Mouse (Mus musculus) forebrain, embryonic 13.5 days (tissue): ENCODE results near the gene Palld. TPM values are rescaled to one million over a fixed set of nuclear protein-coding genes. Genes with fewer than 3 reads are reported as not detected.

Experiments used
- ATAC-seq: fragments of 200-750 bp; cut with Nextera tagmentation; 2 replicates; pipeline ENCODE4 v1.8.0; 2017
- H3K27ac ChIP-seq: fragments of 300-500 bp; sonication (generic); 2 replicates; pipeline ENCODE4 v1.5.1; 2015; ENCODE audit warnings: inconsistent platforms, mild to moderate bottlenecking, moderate library complexity
- H3K27me3 ChIP-seq: fragments of 300-500 bp; sonication (generic); 2 replicates; pipeline ENCODE4 v1.6.1; 2015; ENCODE audit warnings: mild to moderate bottlenecking, inconsistent platforms
- H3K36me3 ChIP-seq: fragments of 300-500 bp; sonication (generic); 2 replicates; pipeline ENCODE4 v1.6.1; 2015; ENCODE audit warnings: mild to moderate bottlenecking, inconsistent platforms; ENCODE audit not compliant: poor library complexity, severe bottlenecking
- H3K4me1 ChIP-seq: fragments of 300-500 bp; sonication (generic); 2 replicates; pipeline ENCODE4 v1.6.1; 2015; ENCODE audit warnings: inconsistent platforms
- H3K4me2 ChIP-seq: fragments of 300-500 bp; sonication (generic); 2 replicates; pipeline ENCODE4 v1.6.1; 2015; ENCODE audit warnings: inconsistent platforms, mild to moderate bottlenecking, moderate library complexity
- H3K4me3 ChIP-seq: fragments of 300-500 bp; sonication (generic); 2 replicates; pipeline ENCODE4 v1.5.1; 2015; ENCODE audit warnings: mild to moderate bottlenecking, inconsistent platforms
- H3K9ac ChIP-seq: fragments of 300-500 bp; sonication (generic); 2 replicates; pipeline ENCODE4 v1.6.1; 2015; ENCODE audit warnings: mild to moderate bottlenecking, inconsistent platforms
- H3K9me3 ChIP-seq: fragments of 300-500 bp; sonication (generic); replicated peaks from 2 replicates; pipeline ENCODE4 v1.6.1; 2016; ENCODE audit warnings: inconsistent platforms
- WGBS: fragments of 180-500 bp; shearing (Covaris S2); methylation state at CpG from one replicate; pipeline ENCODE4 v1.1.7; 2015; 5-methylcytosine and 5-hydroxymethylcytosine counted together
- polyA plus RNA-seq: library from polyadenylated mRNA; unstranded; fragments of >200 nt; fragmentation: Nextera tagmentation; extraction: Ambion mirVana; gene quantifications from 2 replicates; pipeline ENCODE4 v1.2.1, GENCODE M21; 2015

The Palld gene
- polyA plus RNA-seq, 1 experiment from 2014 or later: 30.2 TPM

DNA sequence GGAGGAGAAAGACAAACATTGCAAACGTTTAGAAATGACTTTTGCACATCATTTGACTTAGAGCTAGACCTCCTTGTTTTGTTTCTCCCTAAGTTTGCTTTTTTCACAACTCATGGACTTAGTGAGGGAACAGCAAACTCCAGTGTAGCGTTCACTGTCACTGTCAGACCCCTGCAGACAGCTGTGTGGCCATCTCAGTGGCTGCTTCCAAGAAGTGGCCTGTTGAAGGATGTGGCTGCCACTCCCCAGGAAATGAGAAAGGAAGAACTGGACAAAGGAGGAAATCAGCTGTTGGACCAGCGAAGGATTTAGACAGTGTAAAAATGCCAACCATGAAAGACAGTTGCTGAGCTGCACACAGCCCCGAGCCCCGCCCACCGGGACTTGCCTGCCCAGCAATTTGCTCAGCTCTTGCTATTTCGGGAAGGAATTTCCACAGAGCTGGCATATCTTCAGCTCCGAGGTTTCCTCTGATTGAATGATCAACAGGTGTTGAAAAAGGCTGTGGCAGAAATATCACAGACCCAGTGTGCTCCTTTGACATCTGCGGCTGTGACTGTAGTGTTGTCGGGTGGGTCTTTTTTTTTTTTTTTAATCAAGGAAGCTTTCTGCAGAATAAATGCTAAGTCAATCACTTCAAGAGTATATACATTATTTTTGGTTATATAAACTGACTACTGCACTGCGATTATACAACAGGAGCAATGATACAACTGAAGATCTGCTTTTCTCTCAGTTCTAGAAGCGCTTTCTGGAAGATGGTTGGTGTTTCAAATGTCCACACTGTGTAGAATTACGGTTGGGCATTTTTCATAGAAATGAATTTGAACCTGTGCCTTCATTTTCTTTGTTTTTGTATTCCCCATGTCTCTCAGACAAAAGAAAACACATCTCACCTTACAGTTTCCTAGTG is 6.1 kb upstream of the Palld start:
- WGBS: 80% methylated on average over 13 of the region's 13 CpGs

DNA sequence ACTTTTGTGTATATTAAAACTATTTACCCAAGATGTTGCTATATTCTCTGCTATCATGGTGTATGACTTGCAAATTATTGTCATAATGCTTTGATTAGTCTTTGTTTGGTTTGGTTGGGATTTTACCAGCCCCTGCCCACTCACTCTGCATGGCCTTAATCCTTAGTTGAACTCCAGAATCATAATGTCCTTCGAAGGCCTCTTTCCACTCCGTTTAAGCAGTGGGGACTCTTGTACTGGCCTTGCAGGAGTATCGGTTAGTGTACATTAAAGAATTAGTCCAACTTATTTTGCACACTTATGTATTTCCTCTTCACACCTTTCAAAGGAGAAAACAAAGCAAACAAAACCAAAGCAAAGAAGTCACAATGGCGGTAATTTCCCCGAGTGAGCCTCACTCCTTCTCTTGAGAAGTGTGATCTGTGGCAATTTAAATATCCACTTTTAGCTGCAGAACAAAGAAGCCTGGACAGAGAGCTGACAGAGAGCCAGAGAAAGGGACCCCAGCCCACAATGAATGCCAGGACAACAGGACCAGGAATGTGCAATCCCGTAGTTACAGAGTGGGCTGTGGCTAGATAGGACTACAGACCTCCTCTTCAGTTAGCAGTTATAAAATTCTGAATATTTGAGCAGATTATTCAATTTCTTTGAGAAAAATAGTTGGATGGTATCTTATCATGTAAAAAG is 1.3 kb downstream of the Palld start:
- no peak overlapping the region for H3K4me2 ChIP-seq
- no peak overlapping the region for H3K4me3 ChIP-seq
- H3K9ac ChIP-seq: no peak overlapping the region
- H3K36me3 ChIP-seq: no peaks in the 10 kb centered on the region
- WGBS: 25% methylated on average over 6 of the region's 6 CpGs
- no peak for ATAC-seq
- no peaks in the 10 kb centered on the region for H3K4me1 ChIP-seq
- H3K27ac ChIP-seq: no peak overlapping the region
- no peaks in the 10 kb centered on the region for H3K9me3 ChIP-seq
- H3K27me3 ChIP-seq: no peaks in the 10 kb centered on the region

More for the DNA sequence above, 6.1 kb upstream of the Palld start:
- Histone ChIP-seq H3K27me3 (no peaks in the 10 kb centered on the region), H3K4me2 (no peak overlapping the region), H3K36me3 (no peaks in the 10 kb centered on the region), H3K27ac (no peak overlapping the region), H3K4me3 (no peak overlapping the region), H3K9ac (no peak overlapping the region), H3K9me3 (no peaks in the 10 kb centered on the region), H3K4me1 (no peaks in the 10 kb centered on the region)
- no peak for ATAC-seq

DNA sequence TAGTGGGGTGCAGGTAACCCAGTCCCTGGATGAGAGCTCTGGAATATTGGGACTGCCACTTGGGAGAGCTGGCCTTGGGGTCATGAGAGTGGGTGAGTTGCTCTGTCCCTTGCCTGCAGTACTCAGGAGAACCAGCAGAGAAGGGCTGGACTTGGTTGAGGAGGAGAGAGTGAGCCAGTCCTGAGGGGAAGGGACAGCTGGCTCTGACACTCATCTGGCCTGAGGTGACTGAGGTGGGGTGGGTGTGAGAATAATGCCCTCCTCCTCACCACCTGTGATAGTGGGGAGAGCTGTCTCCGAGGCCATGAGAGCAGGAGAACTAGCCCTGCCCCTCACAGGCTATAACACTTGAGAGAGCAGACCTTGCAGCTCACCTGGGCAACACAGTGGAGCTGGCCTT is 5.1 kb downstream of the Palld start:
- ATAC-seq: no peak
- Histone ChIP-seq H3K4me1 (no peaks in the 10 kb centered on the region), H3K9ac (no peak overlapping the region), H3K4me2 (no peak overlapping the region), H3K27me3 (no peaks in the 10 kb centered on the region), H3K4me3 (no peak overlapping the region), H3K27ac (no peak overlapping the region), H3K36me3 (no peaks in the 10 kb centered on the region), H3K9me3 (no peaks in the 10 kb centered on the region)
- 75% methylated on average over 1 of the region's 1 CpGs for WGBS

DNA sequence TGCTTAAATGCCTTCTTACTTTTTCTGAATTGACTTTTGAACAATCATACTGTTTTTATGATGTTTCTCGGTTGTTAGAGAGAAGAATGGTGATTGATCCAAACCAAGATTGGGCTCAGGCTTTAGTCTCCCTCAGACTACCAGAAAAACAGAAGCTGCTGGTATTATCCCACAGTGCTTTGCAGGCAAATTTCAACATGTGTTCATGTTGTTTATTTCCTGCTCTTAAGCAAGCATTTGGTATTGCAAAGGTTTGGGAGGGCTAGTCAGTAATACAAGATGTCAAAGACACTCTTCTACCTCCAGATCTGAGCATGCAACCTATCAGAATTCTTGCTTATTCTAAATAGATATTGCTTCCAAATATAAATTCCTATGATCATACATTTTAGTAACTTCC is 5.7 kb downstream of the Palld start:
- 89% methylated on average over 1 of the region's 1 CpGs for WGBS
- Histone ChIP-seq H3K27me3 (no peaks in the 10 kb centered on the region), H3K4me3 (no peak overlapping the region), H3K4me1 (no peaks in the 10 kb centered on the region), H3K36me3 (no peaks in the 10 kb centered on the region), H3K9me3 (no peaks in the 10 kb centered on the region), H3K9ac (no peak overlapping the region), H3K27ac (no peak overlapping the region), H3K4me2 (no peak overlapping the region)
- no peak for ATAC-seq

DNA sequence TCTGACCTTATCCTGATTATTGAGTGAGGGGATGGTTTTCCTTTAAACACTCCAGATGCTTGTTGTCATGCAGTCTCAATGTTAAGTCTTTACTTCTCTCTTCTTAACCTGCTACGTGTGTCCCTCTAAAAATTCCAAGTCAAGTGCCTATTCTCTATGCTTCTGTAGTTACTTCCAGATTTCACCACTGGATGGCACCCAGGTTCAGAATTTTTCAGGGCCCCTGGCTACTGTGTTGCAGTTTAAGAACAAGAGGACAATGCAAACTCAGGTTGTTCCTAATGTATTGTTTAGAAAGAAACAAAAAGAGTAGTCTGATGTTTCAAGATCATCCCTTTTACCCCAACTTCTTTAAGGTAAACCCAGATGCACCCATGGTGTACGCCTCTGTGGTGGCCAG is 8.4 kb downstream of the Palld start:
- Histone ChIP-seq H3K4me1 (no peaks in the 10 kb centered on the region), H3K36me3 (no peaks in the 10 kb centered on the region), H3K4me3 (no peak overlapping the region), H3K9me3 (no peaks in the 10 kb centered on the region), H3K9ac (no peak overlapping the region), H3K27ac (no peak overlapping the region), H3K4me2 (no peak overlapping the region), H3K27me3 (no peaks in the 10 kb centered on the region)
- WGBS: 47% methylated on average over 2 of the region's 2 CpGs
- 0 out of 2 replicates have a peak, but pooled peaks have one; percentile 62 for ATAC-seq

DNA sequence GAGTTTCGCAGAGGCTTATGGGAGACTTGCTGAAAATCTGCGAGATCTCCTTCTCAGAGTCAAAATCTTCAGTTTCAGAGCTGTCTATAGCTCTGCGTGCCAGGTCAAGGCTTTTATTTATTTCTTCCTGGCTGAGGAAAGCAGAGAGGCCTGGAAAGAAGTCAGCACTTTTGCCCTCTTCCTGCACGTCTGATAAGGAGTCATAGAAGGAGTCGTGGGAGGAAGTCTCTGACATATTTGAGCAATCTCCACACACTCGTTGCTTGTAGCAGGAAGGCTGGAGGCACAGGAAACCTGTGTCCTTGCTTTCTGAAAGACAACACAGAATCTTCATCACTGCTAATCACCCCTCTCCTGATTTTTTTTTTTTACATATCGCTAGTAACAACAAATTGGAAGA is 24.9 kb downstream of the Palld start:
- Histone ChIP-seq H3K4me3 (no peak overlapping the region), H3K36me3 (no peaks in the 10 kb centered on the region), H3K27me3 (no peaks in the 10 kb centered on the region), H3K9ac (no peak overlapping the region), H3K9me3 (no peaks in the 10 kb centered on the region), H3K4me2 (no peak overlapping the region), H3K4me1 (no peaks in the 10 kb centered on the region), H3K27ac (no peak overlapping the region)
- ATAC-seq: no peak
- 88% methylated on average over 7 of the region's 7 CpGs for WGBS

DNA sequence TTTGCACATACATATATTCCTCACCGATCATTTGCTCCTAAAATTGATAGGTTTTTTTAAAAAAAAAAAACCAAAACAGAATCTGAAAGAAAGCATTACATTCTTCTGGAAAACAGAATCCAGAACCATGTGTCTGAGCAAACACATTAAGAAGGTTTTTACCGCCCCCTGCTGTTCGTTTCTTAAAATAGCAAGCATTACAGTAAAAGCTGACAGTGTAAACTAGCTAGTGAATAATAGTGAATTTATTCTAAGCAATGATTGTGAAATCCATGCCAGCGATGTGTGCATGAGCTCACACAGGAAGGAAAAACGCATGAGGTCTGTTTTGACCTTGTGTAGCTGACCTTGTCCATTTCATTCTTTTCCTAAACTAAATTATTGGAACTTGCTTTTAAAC is 27.2 kb downstream of the Palld start:
- H3K27me3 ChIP-seq: no peaks in the 10 kb centered on the region
- no peaks in the 10 kb centered on the region for H3K36me3 ChIP-seq
- H3K9me3 ChIP-seq: no peaks in the 10 kb centered on the region
- H3K27ac ChIP-seq: no peak overlapping the region
- H3K4me2 ChIP-seq: no peak overlapping the region
- no peak overlapping the region for H3K4me3 ChIP-seq
- ATAC-seq: peak; percentile 87
- 12% methylated on average over 5 of the region's 5 CpGs for WGBS
- no peaks in the 10 kb centered on the region for H3K4me1 ChIP-seq
- H3K9ac ChIP-seq: no peak overlapping the region

DNA sequence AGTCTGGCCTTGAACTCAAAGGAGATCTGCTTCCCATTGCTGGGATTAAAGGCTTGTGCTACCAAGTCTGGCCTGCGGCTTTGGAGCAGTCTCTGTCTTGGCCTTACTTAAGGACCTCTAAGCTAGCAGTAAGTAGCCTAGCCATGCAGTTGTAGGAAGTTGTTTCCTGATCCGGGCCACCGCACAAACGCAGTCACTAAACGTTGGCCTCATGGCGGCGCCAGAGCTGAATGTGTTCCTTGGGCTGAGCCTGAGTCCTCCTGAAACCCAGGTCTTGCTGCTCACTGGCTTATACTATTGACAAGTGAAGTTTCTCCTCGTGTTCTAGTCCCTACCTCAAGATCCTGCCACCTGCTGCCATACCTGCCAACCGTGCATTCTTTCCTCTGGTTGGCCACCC is 28.5 kb downstream of the Palld start:
- WGBS: 54% methylated on average over 9 of the region's 9 CpGs
- Histone ChIP-seq H3K9me3 (no peaks in the 10 kb centered on the region), H3K9ac (no peak overlapping the region), H3K4me1 (no peaks in the 10 kb centered on the region), H3K4me3 (no peak overlapping the region), H3K27ac (no peak overlapping the region), H3K27me3 (no peaks in the 10 kb centered on the region), H3K4me2 (no peak overlapping the region), H3K36me3 (no peaks in the 10 kb centered on the region)
- peak; percentile 22; the same call in 1 of the 2 replicates for ATAC-seq

DNA sequence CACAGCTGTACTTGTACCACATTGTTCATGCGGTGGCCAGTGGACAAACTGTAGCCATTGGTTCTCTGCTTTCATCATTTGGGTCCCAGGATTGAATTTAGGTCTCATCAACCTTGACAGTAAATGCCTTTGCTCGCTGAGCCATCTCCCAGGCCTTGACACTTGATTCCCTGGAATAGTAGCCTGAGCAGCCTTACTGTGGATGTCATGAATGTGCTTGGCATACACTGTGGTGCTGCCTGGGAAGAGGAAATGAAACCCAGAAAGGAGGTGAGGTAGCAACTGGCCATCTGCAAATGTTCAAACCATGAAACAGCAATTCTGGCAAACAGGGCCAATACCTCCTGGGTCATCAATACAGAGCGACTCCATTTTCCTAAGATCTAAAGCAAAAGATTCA is 34.0 kb downstream of the Palld start:
- Histone ChIP-seq H3K27me3 (no peaks in the 10 kb centered on the region), H3K4me2 (no peak overlapping the region), H3K4me1 (0 out of 2 replicates have a peak, but pooled peaks cover 3% of the 10 kb centered on the region), H3K9me3 (no peaks in the 10 kb centered on the region), H3K9ac (no peak overlapping the region), H3K36me3 (no peaks in the 10 kb centered on the region), H3K4me3 (no peak overlapping the region), H3K27ac (no peak overlapping the region)
- 93% methylated on average over 3 of the region's 3 CpGs for WGBS
- ATAC-seq: no peak

DNA sequence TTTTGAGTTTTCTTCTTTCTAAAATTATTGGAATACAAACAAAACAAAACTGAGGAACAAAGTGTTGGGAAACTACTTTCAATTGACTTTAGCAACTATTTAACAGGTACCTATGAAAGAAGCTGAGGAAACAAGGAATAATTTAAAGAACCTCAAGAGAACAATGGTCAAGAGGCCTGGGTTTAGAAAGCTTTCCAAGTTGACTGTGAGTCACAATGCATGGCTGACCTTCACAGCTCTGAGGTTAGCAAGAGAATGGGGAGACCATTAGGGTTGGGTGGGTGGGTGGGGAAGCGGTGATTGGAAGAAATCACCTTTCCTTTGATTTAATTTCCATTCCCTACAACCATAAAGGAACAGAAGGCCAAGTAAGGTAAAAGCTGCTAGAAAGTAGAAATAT is 35.6 kb downstream of the Palld start:
- Histone ChIP-seq H3K4me1 (0 out of 2 replicates have a peak, but pooled peaks cover 3% of the 10 kb centered on the region), H3K9ac (no peak overlapping the region), H3K36me3 (no peaks in the 10 kb centered on the region), H3K9me3 (no peaks in the 10 kb centered on the region), H3K4me2 (no peak overlapping the region), H3K27me3 (no peaks in the 10 kb centered on the region), H3K4me3 (no peak overlapping the region), H3K27ac (no peak overlapping the region)
- WGBS: 88% methylated on average over 1 of the region's 1 CpGs
- ATAC-seq: no peak

DNA sequence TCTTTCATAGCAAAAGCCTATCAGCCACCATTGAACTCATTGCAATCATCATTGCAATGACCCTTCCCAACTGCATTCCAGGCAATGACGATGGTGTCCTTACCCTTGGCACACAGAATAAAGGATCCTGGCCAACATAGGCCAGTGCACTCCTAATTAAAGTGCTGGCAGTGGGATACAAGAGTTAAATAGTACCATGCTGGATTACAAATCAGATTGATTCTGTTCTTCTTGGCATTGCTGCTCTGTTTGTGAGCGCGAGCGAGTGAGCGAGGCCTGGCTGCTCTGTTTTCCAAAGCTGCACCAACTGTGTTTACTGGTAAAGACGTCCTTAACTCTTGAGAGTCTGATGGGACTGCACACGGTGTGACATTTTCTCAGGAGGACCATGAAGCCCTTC is 37.1 kb downstream of the Palld start:
- Histone ChIP-seq H3K36me3 (no peaks in the 10 kb centered on the region), H3K27ac (no peak overlapping the region), H3K4me2 (no peak overlapping the region), H3K4me1 (0 out of 2 replicates have a peak, but pooled peaks cover 3% of the 10 kb centered on the region), H3K9ac (no peak overlapping the region), H3K9me3 (no peaks in the 10 kb centered on the region), H3K27me3 (no peaks in the 10 kb centered on the region), H3K4me3 (no peak overlapping the region)
- WGBS: 75% methylated on average over 7 of the region's 7 CpGs
- ATAC-seq: no peak

DNA sequence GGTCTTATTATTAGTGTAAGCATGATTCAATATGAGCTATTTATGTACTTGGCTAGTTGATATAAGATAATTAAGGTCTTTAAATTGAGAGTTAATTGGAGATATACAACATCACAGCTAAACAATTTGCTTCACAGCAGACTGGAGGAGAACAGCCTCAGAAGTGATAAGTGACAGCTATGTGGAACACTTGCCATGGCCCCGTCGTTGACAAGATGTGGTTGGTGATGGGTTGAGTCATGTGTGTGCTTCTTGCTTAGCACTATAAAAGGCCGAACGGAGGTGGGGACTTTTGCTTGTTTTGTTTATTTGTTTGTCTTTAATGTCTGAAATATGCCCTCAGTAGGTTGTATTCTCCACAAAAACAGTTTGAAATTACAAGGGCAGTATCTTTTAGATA is 51.2 kb downstream of the Palld start:
- Histone ChIP-seq H3K36me3 (no peaks in the 10 kb centered on the region), H3K9me3 (no peaks in the 10 kb centered on the region), H3K4me2 (no peak overlapping the region), H3K27me3 (no peaks in the 10 kb centered on the region), H3K27ac (no peak overlapping the region), H3K4me1 (no peaks in the 10 kb centered on the region), H3K4me3 (no peak overlapping the region), H3K9ac (no peak overlapping the region)
- no peak for ATAC-seq
- WGBS: 83% methylated on average over 4 of the region's 4 CpGs
